21 mouse cellular contexts compared by ENCODE assay signal in genomic region chr17:44419405-44419729, GRCm38 (mm10).
DNase-seq lines count a peak whose midpoint lies in the region; ATAC-seq and TF ChIP-seq lines count a peak whose summit lies in the region.
"Had no signal": no experiment of that assay in that cellular context is flagged by ENCODE, and none has a peak within 500 bp of the region (broad histone marks: within the 10 kb centered on the region; RNA-seq: fewer than 3 reads in every experiment).

No protein-coding gene starts in this region.

- H3K4me1 ChIP-seq in intestine, embryonic 16.5 days (ENCODE audit: control insufficient read depth, insufficient read depth, low read length): 0 out of 2 replicates have a peak, but pooled peaks cover 4% of the 10 kb centered on the region
- no peaks in the 10 kb centered on the region for H3K4me1 ChIP-seq in intestine, postnatal 0 days (replicated peaks; ENCODE audit: control insufficient read depth, insufficient read depth, low read length)
- peaks cover 2% of the 10 kb centered on the region for H3K4me1 ChIP-seq in bone marrow, adult 2 months (ENCODE audit: control insufficient read depth, insufficient read depth, low read length)
- peaks cover 45% of the 10 kb centered on the region for H3K4me1 ChIP-seq in embryonic facial prominence, embryonic 13.5 days
- H3K4me1 ChIP-seq in small intestine, adult 2 months (ENCODE audit: control insufficient read depth, insufficient read depth, insufficient read length, low read length): no peaks in the 10 kb centered on the region
- H3K4me1 ChIP-seq in cerebellum, adult 2 months (ENCODE audit: control insufficient read depth, insufficient read depth, low read length): no peaks in the 10 kb centered on the region; the same call in 1 of the 2 replicates
- H3K4me1 ChIP-seq: forebrain, embryonic 10.5 days; heart, embryonic 15.5 days; hindbrain, embryonic 10.5 days had no signal

- no peaks in the 10 kb centered on the region for H3K36me3 ChIP-seq in intestine, embryonic 16.5 days (ENCODE audit: control insufficient read depth, insufficient read depth, low read length)
- no peaks in the 10 kb centered on the region for H3K36me3 ChIP-seq in intestine, postnatal 0 days (ENCODE audit: control insufficient read depth, insufficient read depth)
- H3K36me3 ChIP-seq in embryonic facial prominence, embryonic 13.5 days: no peaks in the 10 kb centered on the region
- H3K36me3 ChIP-seq in small intestine, adult 2 months (ENCODE audit: control insufficient read depth, insufficient read depth, low read length): no peaks in the 10 kb centered on the region
- H3K36me3 ChIP-seq: forebrain, embryonic 10.5 days; G1E; heart, embryonic 15.5 days; hindbrain, embryonic 10.5 days; intestine, embryonic 15.5 days had no signal

- DNase-seq in cerebellum, postnatal 36 days: no peak
- no peak for DNase-seq in cerebellum, adult 2 months
- DNase-seq: adrenal gland, adult 8-10 months; adrenal gland, postnatal 36 days; cerebellum, adult 11 months; cerebellum, adult 9-10 months; cerebellum, postnatal 25 days had no signal

- H3K4me3 ChIP-seq in intestine, embryonic 16.5 days (ENCODE audit: low read length): no peak overlapping the region
- no peak overlapping the region for H3K4me3 ChIP-seq in intestine, postnatal 0 days (ENCODE audit: low read depth, low read length)
- H3K4me3 ChIP-seq in bone marrow, adult 2 months (replicated peaks; ENCODE audit: control insufficient read depth, low read depth, low read length): no peak overlapping the region
- H3K4me3 ChIP-seq in embryonic facial prominence, embryonic 13.5 days: no peak overlapping the region
- no peak overlapping the region for H3K4me3 ChIP-seq in small intestine, adult 2 months (ENCODE audit: low read depth, low read length)
- H3K4me3 ChIP-seq in cerebellum, adult 2 months (replicated peaks; ENCODE audit: insufficient read depth, low read depth, low read length): no peak overlapping the region
- H3K4me3 ChIP-seq: erythroblast, embryonic 14.5 days; forebrain, embryonic 10.5 days; heart, embryonic 15.5 days; hindbrain, embryonic 10.5 days; intestine, embryonic 15.5 days had no signal

- H3K27me3 ChIP-seq in intestine, embryonic 16.5 days (replicated peaks; ENCODE audit: control insufficient read depth, insufficient read depth, low read length): no peaks in the 10 kb centered on the region
- H3K27me3 ChIP-seq in intestine, postnatal 0 days (replicated peaks; ENCODE audit: control insufficient read depth, insufficient read depth, low read length): no peaks in the 10 kb centered on the region
- no peaks in the 10 kb centered on the region for H3K27me3 ChIP-seq in embryonic facial prominence, embryonic 13.5 days
- H3K27me3 ChIP-seq in small intestine, adult 2 months (ENCODE audit: control insufficient read depth, insufficient read depth, low read length): no peaks in the 10 kb centered on the region
- no peaks in the 10 kb centered on the region; the same call in 1 of the 2 replicates for H3K27me3 ChIP-seq in cerebellum, adult 2 months (ENCODE audit: control insufficient read depth, insufficient read depth, low read length)
- H3K27me3 ChIP-seq: heart, embryonic 15.5 days; intestine, embryonic 15.5 days had no signal

- no peak for TF ChIP-seq POLR2A in bone marrow, adult 2 months (IDR thresholded peaks at IDR 0.05; ENCODE audit: borderline replicate concordance, control insufficient read depth, low read depth, low read length)
- TF ChIP-seq POLR2A in small intestine, adult 2 months (IDR thresholded peaks at IDR 0.05; ENCODE audit: low read depth, low read length): no peak
- no peak for TF ChIP-seq POLR2A in cerebellum, adult 2 months (IDR thresholded peaks at IDR 0.05; ENCODE audit: borderline replicate concordance, insufficient read depth, low read length)

- peak overlapping the region; percentile 18; the same call in 1 of the 2 replicates for H3K27ac ChIP-seq in intestine, embryonic 16.5 days (ENCODE audit: low read length)
- no peak overlapping the region for H3K27ac ChIP-seq in intestine, postnatal 0 days (ENCODE audit: low read depth, low read length)
- peak overlapping the region; percentile 15; the same call in 1 of the 2 replicates for H3K27ac ChIP-seq in bone marrow, adult 2 months (ENCODE audit: control insufficient read depth, insufficient read depth, low read depth, low read length, poor library complexity)
- peak overlapping the region; percentile 87 for H3K27ac ChIP-seq in embryonic facial prominence, embryonic 13.5 days
- peak overlapping the region; percentile 41; the same call in 1 of the 2 replicates for H3K27ac ChIP-seq in small intestine, adult 2 months (ENCODE audit: insufficient read depth, low read depth, low read length)
- no peak overlapping the region for H3K27ac ChIP-seq in cerebellum, adult 2 months (ENCODE audit: insufficient read depth, low read length)
- H3K27ac ChIP-seq: forebrain, embryonic 10.5 days; heart, embryonic 15.5 days; hindbrain, embryonic 10.5 days; hindbrain, embryonic 14.5 days; intestine, embryonic 15.5 days had no signal

- no peak for TF ChIP-seq CTCF in intestine, postnatal 0 days (IDR thresholded peaks at IDR 0.05; ENCODE audit: low read depth)
- TF ChIP-seq CTCF in bone marrow, adult 2 months (IDR thresholded peaks at IDR 0.05; ENCODE audit: control insufficient read depth, insufficient read depth, low read length): no peak
- no peak for TF ChIP-seq CTCF in small intestine, adult 2 months (IDR thresholded peaks at IDR 0.05; ENCODE audit: extremely low read depth, insufficient read length, insufficient replicate concordance, low read depth, low read length)
- no peak for TF ChIP-seq CTCF in cerebellum, adult 2 months (IDR thresholded peaks at IDR 0.05; ENCODE audit: borderline replicate concordance, insufficient read depth, low read depth, low read length)

- no peak for ATAC-seq in intestine, embryonic 16.5 days
- no peak for ATAC-seq in intestine, postnatal 0 days
- ATAC-seq in embryonic facial prominence, embryonic 13.5 days (ENCODE audit: insufficient number of reproducible peaks, insufficient read depth, low FRiP score, low TSS enrichment, low read depth): no peak
- ATAC-seq: forebrain, embryonic 14.5 days; intestine, embryonic 15.5 days had no signal

- no peak overlapping the region for H3K4me2 ChIP-seq in intestine, embryonic 16.5 days (ENCODE audit: low read depth, low read length)
- H3K4me2 ChIP-seq in intestine, postnatal 0 days (replicated peaks; ENCODE audit: low read depth): no peak overlapping the region
- no peak overlapping the region for H3K4me2 ChIP-seq in embryonic facial prominence, embryonic 13.5 days
- H3K4me2 ChIP-seq: heart, embryonic 11.5 days; heart, embryonic 15.5 days; hindbrain, embryonic 14.5 days; intestine, embryonic 15.5 days had no signal

- H3K9ac ChIP-seq in intestine, embryonic 16.5 days (ENCODE audit: low read depth, low read length): no peak overlapping the region
- H3K9ac ChIP-seq in intestine, postnatal 0 days (ENCODE audit: low read depth, low read length): no peak overlapping the region
- H3K9ac ChIP-seq in embryonic facial prominence, embryonic 13.5 days: no peak overlapping the region; the same call in 1 of the 2 replicates
- H3K9ac ChIP-seq: heart, embryonic 15.5 days; hindbrain, embryonic 14.5 days; intestine, embryonic 15.5 days had no signal

- WGBS in intestine, embryonic 16.5 days: 95% methylated on average over 7 of the region's 7 CpGs
- WGBS in intestine, postnatal 0 days: 94% methylated on average over 7 of the region's 7 CpGs
- 86% methylated on average over 7 of the region's 7 CpGs for WGBS in bone marrow, adult 2 months
- 81% methylated on average over 7 of the region's 7 CpGs for WGBS in embryonic facial prominence, embryonic 13.5 days
- 94% methylated on average over 7 of the region's 7 CpGs for WGBS in small intestine, adult 2 months
- WGBS in cerebellum, adult 2 months: 88% methylated on average over 7 of the region's 7 CpGs

- no peaks in the 10 kb centered on the region for H3K9me3 ChIP-seq in intestine, embryonic 16.5 days (ENCODE audit: control insufficient read depth, low read length)
- H3K9me3 ChIP-seq in intestine, postnatal 0 days (ENCODE audit: control insufficient read depth): no peaks in the 10 kb centered on the region
- H3K9me3 ChIP-seq in embryonic facial prominence, embryonic 13.5 days: no peaks in the 10 kb centered on the region

Comparison
In these comparisons a context has a peak if more than half of its experiments do, and no peak if none do; other contexts are left out.
1. H3K27ac ChIP-seq: peak in intestine, embryonic 16.5 days (single experiment), bone marrow, adult 2 months (single experiment), embryonic facial prominence, embryonic 13.5 days (single experiment) and small intestine, adult 2 months (single experiment); none in intestine, postnatal 0 days (single experiment) and cerebellum, adult 2 months (single experiment).